Mouse (Mus musculus) liver, adult 2 months (tissue): Measurements from ENCODE around the gene Vmn2r99. TPM values are rescaled to one million over a fixed set of nuclear protein-coding genes. Genes with fewer than 3 reads are reported as not detected.

ENCODE experiments used
- DNase-seq: peaks from one replicate; pipeline ENCODE4 v3.0.0-alpha.2; 2011; ENCODE audit warnings: low read depth, low spot score; ENCODE audit errors: extremely low read depth
- H3K27ac ChIP-seq: fragments of 200-500 bp; replicated peaks from 2 replicates; pipeline ENCODE4 v1.5.1; 2012; ENCODE audit warnings: low read depth, mild to moderate bottlenecking, control low read depth, inconsistent platforms, low read length; ENCODE audit not compliant: insufficient read depth
- H3K27me3 ChIP-seq: fragments of 200-500 bp; 2 replicates; pipeline ENCODE4 v1.6.1; 2012; ENCODE audit warnings: mild to moderate bottlenecking, moderate library complexity, low read length, inconsistent platforms; ENCODE audit not compliant: control insufficient read depth, insufficient read depth
- H3K36me3 ChIP-seq: fragments of 200-500 bp; 2 replicates; pipeline ENCODE4 v1.6.1; 2012; ENCODE audit warnings: low read length, inconsistent platforms; ENCODE audit not compliant: control insufficient read depth, insufficient read depth
- H3K4me1 ChIP-seq: fragments of 200-500 bp; 2 replicates; pipeline ENCODE4 v1.6.1; 2011; ENCODE audit warnings: low read length; ENCODE audit not compliant: control insufficient read depth, insufficient read depth
- H3K4me3 ChIP-seq: fragments of 200-500 bp; 2 replicates; pipeline ENCODE4 v1.5.1; 2011; ENCODE audit warnings: low read depth, mild to moderate bottlenecking, control low read depth, low read length, moderate library complexity; ENCODE audit not compliant: insufficient read depth
- H3K79me2 ChIP-seq: fragments of 200-500 bp; 2 replicates; pipeline ENCODE4 v1.6.1; 2012; ENCODE audit warnings: inconsistent platforms, mild to moderate bottlenecking, low read length, moderate library complexity; ENCODE audit not compliant: control insufficient read depth, insufficient read depth
- H3K9ac ChIP-seq: fragments of 200-500 bp; 2 replicates; pipeline ENCODE4 v1.6.1; 2012; ENCODE audit warnings: low read depth, mild to moderate bottlenecking, control low read depth, inconsistent platforms, low read length
- CTCF ChIP-seq: fragments of 200-500 bp; IDR thresholded peaks from 2 replicates; pipeline ENCODE4 v1.5.1; 2011; ENCODE audit warnings: low read depth, low read length, control low read depth
- POLR2A ChIP-seq: fragments of 200-500 bp; IDR thresholded peaks from 2 replicates; pipeline ENCODE4 v1.6.1; 2011; ENCODE audit warnings: low read length, control low read depth; ENCODE audit not compliant: insufficient read depth; ENCODE audit errors: extremely low read depth
- WGBS: fragments of 180-500 bp; shearing (Covaris S2); methylation state at CpG from one replicate; pipeline ENCODE4 v1.1.7; 2018; 5-methylcytosine and 5-hydroxymethylcytosine counted together
- polyA plus RNA-seq: library from polyadenylated mRNA; depleted of rRNA; stranded (reverse); fragments of >200 nt; gene quantifications from 2 replicates; pipeline ENCODE4 v1.2.3, GENCODE M21; 2012; rRNA removed
- total RNA-seq: library from RNA; depleted of rRNA; stranded (reverse); fragments of >200 nt; gene quantifications from 2 replicates; pipeline ENCODE4 v1.2.3, GENCODE M21; 2014; rRNA removed

Vmn2r99 gene
- not detected in 2 replicates for total RNA-seq
- polyA plus RNA-seq = not detected in 2 replicates

- H3K9ac ChIP-seq = no peak within 1 kb of the TSS
- H3K4me3 ChIP-seq = no peak within 1 kb of the TSS
- H3K79me2 ChIP-seq = no peaks in the 10 kb centered on the region
- no peaks in the 10 kb centered on the region for H3K27me3 ChIP-seq
- H3K27ac ChIP-seq = no peak within 1 kb of the TSS
- DNase-seq = no peak
- no peak for TF ChIP-seq CTCF
- TF ChIP-seq POLR2A = no peak
- no peaks in the 10 kb centered on the region for H3K36me3 ChIP-seq
- no peaks in the 10 kb centered on the region for H3K4me1 ChIP-seq
Observed at GRCm38 (mm10) chr17:19361649-19362048, at the start of gene Vmn2r99. Vmn2r99 (plus strand) TSS chr17:19361949.

- no peaks in the 10 kb centered on the region for H3K27me3 ChIP-seq
- WGBS = 88% methylated on average over 3 of the region's 3 CpGs
- no peak overlapping the region for H3K27ac ChIP-seq
- no peaks in the 10 kb centered on the region for H3K4me1 ChIP-seq
- DNase-seq = no peak
- no peak overlapping the region for H3K4me3 ChIP-seq
- H3K79me2 ChIP-seq = no peaks in the 10 kb centered on the region
- no peak overlapping the region for H3K9ac ChIP-seq
- no peaks in the 10 kb centered on the region for H3K36me3 ChIP-seq
- TF ChIP-seq CTCF = no peak
- no peak for TF ChIP-seq POLR2A
Observed at GRCm38 (mm10) chr17:19437623-19438022, 75.9 kb downstream of the Vmn2r99 start.

DNA sequence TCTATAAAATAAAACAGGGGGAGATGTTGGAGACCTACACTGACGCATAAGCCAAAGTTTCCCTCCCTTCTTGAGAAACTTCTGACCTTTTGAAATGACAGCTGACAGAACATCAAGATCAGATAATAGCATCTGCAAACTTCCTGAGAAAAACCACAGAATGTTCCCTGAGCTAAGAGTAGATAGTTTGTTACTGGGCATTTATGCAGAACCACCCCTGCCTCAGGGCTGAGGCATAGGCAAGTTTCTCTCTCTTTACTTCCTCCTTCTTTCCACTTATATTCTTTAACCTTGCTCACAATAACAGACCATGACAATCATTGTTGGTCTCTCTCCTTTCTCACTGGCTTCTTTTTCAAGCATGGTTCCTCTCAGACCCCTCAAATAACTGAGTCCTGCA lies 83.2 kb downstream of the Vmn2r99 start:
- H3K27me3 ChIP-seq = no peaks in the 10 kb centered on the region
- no peaks in the 10 kb centered on the region for H3K36me3 ChIP-seq
- H3K27ac ChIP-seq = no peak overlapping the region
- no peak overlapping the region for H3K9ac ChIP-seq
- H3K4me1 ChIP-seq = no peaks in the 10 kb centered on the region
- no peak for DNase-seq
- TF ChIP-seq POLR2A (no peak), CTCF (no peak)
- no peaks in the 10 kb centered on the region for H3K79me2 ChIP-seq
- WGBS = 89% methylated on average over 1 of the region's 1 CpGs
- no peak overlapping the region for H3K4me3 ChIP-seq

Other genes starting within 250 kb of the Vmn2r99 start
- gene Vmn2r100, start 142.8 kb downstream of the Vmn2r99 start, total RNA-seq = not detected in 2 replicates
- gene Vmn2r100, start 142.8 kb downstream of the Vmn2r99 start, polyA plus RNA-seq = not detected in 2 replicates
- not detected in 2 replicates for gene Vmn2r101, start 215.3 kb downstream of the Vmn2r99 start, total RNA-seq
- gene Vmn2r101, start 215.3 kb downstream of the Vmn2r99 start, polyA plus RNA-seq = not detected in 2 replicates